Mouse (Mus musculus): Measurements from ENCODE around the gene Jtb. TPM values are rescaled to one million over a fixed set of nuclear protein-coding genes. Genes with fewer than 3 reads are reported as not detected.
A peak's percentile ranks its signal among the peaks of the same experiment; 100 is the strongest.
"Not testable (repeated sequence)": the region's sequence is repeated elsewhere in the genome, so short reads cannot be mapped to it uniquely, and the experiment has no call there.

Jtb gene
- polyA plus RNA-seq, 1 experiment, result 84.2 TPM

DNA sequence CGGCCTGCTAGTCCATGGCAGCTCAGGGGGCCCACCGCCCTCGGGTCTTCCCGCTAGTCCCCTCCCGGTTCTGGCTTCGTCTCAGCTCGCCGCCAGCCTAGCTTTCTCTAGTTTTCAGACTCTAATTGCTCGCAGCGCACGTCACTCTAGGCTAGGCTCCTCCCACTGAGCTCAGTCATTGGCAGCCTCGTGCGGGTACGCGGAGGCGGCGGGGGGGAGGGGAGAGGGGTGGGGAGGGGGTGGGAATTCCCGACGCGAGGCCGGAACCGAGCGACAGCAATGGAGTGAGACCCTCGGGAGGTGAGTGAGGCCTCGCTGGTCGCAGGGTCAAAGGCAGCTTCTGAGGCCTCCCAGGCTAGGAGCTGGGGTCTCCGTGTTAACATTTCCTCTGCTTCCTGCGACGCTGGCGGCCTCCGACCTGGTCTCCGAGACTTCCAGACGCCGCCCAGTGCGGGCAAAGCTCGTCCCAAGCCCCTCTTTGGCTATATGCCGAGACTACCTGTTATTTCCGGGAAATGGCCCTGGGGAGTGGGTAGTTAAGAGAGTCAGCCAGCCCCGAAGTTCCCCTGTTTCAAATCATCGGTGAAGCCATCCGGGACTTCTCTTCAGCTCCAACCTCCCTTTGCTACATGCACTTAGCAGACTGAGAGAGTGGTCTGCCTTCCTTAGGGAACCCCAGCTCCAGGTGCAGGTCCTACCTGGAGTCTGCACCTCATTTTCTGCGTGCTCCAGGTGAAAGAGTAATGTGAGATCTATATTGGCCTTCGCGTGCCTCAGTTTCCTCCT is 16.8 kb downstream of the Jtb start, which contains the start of gene Slc39a1:
TSS of gene Slc39a1 (plus strand) at position 213 of the 786 bp plus-strand sequence.
- Histone ChIP-seq H3K4me3 (ENCODE audit: low read depth, low read length) (peak within 1 kb of the TSS; percentile 79), H3K36me3 (ENCODE audit: control insufficient read depth, insufficient read depth, low read length) (peaks cover 18% of the 10 kb centered on the region), H3K4me1 (ENCODE audit: control insufficient read depth, insufficient read depth, insufficient read length, low read length) (peaks cover 6% of the 10 kb centered on the region; the same call in 1 of the 2 replicates), H3K27me3 (ENCODE audit: control insufficient read depth, insufficient read depth, low read length) (no peaks in the 10 kb centered on the region), H3K27ac (ENCODE audit: insufficient read depth, low read depth, low read length) (peak within 1 kb of the TSS; percentile 89)
- peak; percentile 83 for TF ChIP-seq POLR2A (IDR thresholded peaks at IDR 0.05; ENCODE audit: low read depth, low read length)
- TF ChIP-seq CTCF (IDR thresholded peaks at IDR 0.05; ENCODE audit: extremely low read depth, insufficient read length, insufficient replicate concordance, low read depth, low read length), result no peak
- under 1% methylated on average over 44 of the region's 44 CpGs for WGBS

DNA sequence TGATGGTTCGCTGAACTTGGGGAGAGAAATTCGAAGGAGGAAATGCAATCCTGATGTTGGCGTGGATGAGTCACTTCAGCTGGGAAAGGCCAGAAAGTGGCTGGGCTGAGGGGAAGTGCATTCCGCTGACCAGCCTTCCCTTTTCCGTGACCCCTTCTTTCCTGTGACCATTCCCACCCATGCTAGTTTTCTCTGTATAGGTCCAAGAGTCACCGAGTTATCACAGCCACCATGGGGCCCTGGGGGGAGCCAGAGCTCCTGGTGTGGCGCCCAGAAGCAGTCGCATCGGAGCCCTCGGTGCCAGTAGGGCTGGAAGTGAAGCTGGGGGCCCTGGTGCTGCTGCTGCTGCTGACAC is 17.3 kb downstream of the Jtb start:
- under 1% methylated on average over 10 of the region's 10 CpGs for WGBS
- H3K36me3 ChIP-seq (ENCODE audit: control insufficient read depth, insufficient read depth, low read length), result peaks cover 18% of the 10 kb centered on the region
- peak overlapping the region; percentile 79 for H3K4me3 ChIP-seq (ENCODE audit: low read depth, low read length)
- TF ChIP-seq CTCF (IDR thresholded peaks at IDR 0.05; ENCODE audit: extremely low read depth, insufficient read length, insufficient replicate concordance, low read depth, low read length) (no peak), POLR2A (IDR thresholded peaks at IDR 0.05; ENCODE audit: low read depth, low read length) (no peak)
- no peaks in the 10 kb centered on the region for H3K27me3 ChIP-seq (ENCODE audit: control insufficient read depth, insufficient read depth, low read length)
- H3K27ac ChIP-seq (ENCODE audit: insufficient read depth, low read depth, low read length), result peak overlapping the region; percentile 89
- H3K4me1 ChIP-seq (ENCODE audit: control insufficient read depth, insufficient read depth, insufficient read length, low read length), result peaks cover 6% of the 10 kb centered on the region; the same call in 1 of the 2 replicates

DNA sequence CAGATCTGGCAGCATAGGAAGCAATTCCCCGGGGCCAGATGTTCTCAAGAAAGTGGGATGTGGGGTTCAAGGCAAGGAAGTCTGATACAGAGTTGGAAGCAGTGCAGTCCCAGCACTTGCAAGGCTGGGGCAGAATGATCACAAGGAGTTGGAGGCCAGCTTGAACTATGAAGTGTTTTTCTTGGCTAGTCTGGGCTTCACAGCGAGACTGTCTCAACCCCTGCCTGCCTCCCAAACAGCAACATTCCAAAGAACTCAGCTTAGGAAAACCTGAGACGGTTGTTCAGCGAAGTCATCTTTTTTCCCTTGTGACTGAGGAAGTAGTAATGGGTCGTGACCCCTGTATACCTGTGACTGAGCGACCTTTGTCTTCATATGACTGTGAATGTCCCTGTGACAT is 19.4 kb downstream of the Jtb start:
- no peaks in the 10 kb centered on the region for H3K27me3 ChIP-seq (ENCODE audit: control insufficient read depth, insufficient read depth, low read length)
- WGBS, result 83% methylated on average over 6 of the region's 6 CpGs
- TF ChIP-seq POLR2A (IDR thresholded peaks at IDR 0.05; ENCODE audit: low read depth, low read length) (no peak), CTCF (IDR thresholded peaks at IDR 0.05; ENCODE audit: extremely low read depth, insufficient read length, insufficient replicate concordance, low read depth, low read length) (no peak)
- H3K36me3 ChIP-seq (ENCODE audit: control insufficient read depth, insufficient read depth, low read length), result peaks cover 18% of the 10 kb centered on the region
- H3K4me1 ChIP-seq (ENCODE audit: control insufficient read depth, insufficient read depth, insufficient read length, low read length), result peaks cover 7% of the 10 kb centered on the region; the same call in 1 of the 2 replicates
- H3K4me3 ChIP-seq (ENCODE audit: low read depth, low read length), result no peak overlapping the region
- no peak overlapping the region for H3K27ac ChIP-seq (ENCODE audit: insufficient read depth, low read depth, low read length)

DNA sequence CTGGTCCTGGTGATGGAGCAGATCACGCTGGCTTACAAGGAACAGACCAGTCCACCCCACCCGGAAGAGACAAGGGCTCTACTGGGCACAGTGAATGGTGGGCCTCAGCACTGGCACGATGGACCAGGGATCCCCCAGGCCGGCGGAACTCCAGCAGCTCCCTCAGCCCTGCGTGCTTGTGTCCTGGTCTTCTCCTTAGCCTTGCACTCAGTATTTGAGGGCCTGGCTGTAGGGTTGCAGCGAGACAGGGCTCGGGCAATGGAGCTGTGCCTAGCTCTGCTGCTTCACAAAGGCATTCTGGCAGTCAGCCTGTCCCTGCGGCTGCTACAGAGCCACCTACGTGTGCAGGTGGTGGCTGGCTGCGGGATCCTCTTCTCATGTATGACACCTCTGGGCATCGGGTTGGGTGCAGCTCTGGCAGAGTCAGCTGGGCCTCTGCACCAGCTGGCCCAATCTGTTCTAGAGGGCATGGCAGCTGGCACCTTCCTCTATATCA is 20.4 kb downstream of the Jtb start:
- not testable (repeated sequence) for H3K4me1 ChIP-seq (ENCODE audit: control insufficient read depth, insufficient read depth, insufficient read length, low read length); H3K27me3 ChIP-seq (ENCODE audit: control insufficient read depth, insufficient read depth, low read length); H3K27ac ChIP-seq (ENCODE audit: insufficient read depth, low read depth, low read length); H3K4me3 ChIP-seq (ENCODE audit: low read depth, low read length)
- WGBS, result 86% methylated on average over 10 of the region's 12 CpGs
- H3K36me3 ChIP-seq (ENCODE audit: control insufficient read depth, insufficient read depth, low read length), result peaks cover 18% of the 10 kb centered on the region

DNA sequence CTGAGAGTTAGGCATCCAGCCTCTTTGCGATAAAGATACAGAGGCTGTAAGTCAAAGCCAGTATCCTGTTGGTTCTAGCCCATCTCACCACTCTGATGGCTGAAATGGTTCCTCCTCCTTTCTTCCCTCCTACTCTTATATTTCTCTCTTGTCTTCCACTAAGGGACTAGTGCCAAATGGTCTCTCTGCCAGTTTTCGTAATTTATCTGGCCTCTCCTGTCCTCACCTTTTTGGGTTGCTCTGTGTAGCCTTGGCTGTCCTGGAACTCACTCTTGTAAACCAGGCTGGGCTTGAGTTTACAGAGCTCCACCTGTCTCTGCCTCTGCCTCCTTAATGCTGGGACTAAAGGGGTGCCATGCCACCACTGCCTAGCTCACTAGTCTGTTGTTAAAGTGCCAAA is 21.3 kb downstream of the Jtb start:
- H3K27me3 ChIP-seq (ENCODE audit: control insufficient read depth, insufficient read depth, low read length); H3K4me1 ChIP-seq (ENCODE audit: control insufficient read depth, insufficient read depth, insufficient read length, low read length); H3K4me3 ChIP-seq (ENCODE audit: low read depth, low read length); H3K27ac ChIP-seq (ENCODE audit: insufficient read depth, low read depth, low read length): not testable (repeated sequence)
- peaks cover 23% of the 10 kb centered on the region for H3K36me3 ChIP-seq (ENCODE audit: control insufficient read depth, insufficient read depth, low read length)
- 89% methylated on average over 2 of the region's 2 CpGs for WGBS

DNA sequence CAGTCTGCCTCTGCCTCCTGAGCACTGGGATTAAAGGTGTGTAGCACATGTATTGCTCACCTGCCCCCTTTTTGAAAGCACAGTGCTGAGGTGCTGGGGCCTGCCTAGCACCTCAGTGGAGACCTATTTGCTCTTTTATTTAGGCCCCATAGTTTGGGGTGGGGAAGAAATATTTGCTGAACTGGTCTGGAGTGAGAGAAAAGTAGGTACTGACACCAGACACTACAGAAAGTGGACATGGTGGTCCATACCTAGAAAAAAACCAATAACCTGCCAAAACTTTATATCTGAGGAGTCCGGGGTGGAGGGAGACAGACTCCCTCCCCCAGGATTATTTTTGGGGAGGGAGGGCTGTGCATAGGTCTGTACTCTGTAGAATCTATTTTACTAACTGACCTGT is 21.8 kb downstream of the Jtb start:
- H3K27ac ChIP-seq (ENCODE audit: insufficient read depth, low read depth, low read length); H3K27me3 ChIP-seq (ENCODE audit: control insufficient read depth, insufficient read depth, low read length); H3K4me1 ChIP-seq (ENCODE audit: control insufficient read depth, insufficient read depth, insufficient read length, low read length); H3K4me3 ChIP-seq (ENCODE audit: low read depth, low read length): not testable (repeated sequence)
- WGBS, result 54% methylated on average over 1 of the region's 1 CpGs
- peaks cover 23% of the 10 kb centered on the region for H3K36me3 ChIP-seq (ENCODE audit: control insufficient read depth, insufficient read depth, low read length)

DNA sequence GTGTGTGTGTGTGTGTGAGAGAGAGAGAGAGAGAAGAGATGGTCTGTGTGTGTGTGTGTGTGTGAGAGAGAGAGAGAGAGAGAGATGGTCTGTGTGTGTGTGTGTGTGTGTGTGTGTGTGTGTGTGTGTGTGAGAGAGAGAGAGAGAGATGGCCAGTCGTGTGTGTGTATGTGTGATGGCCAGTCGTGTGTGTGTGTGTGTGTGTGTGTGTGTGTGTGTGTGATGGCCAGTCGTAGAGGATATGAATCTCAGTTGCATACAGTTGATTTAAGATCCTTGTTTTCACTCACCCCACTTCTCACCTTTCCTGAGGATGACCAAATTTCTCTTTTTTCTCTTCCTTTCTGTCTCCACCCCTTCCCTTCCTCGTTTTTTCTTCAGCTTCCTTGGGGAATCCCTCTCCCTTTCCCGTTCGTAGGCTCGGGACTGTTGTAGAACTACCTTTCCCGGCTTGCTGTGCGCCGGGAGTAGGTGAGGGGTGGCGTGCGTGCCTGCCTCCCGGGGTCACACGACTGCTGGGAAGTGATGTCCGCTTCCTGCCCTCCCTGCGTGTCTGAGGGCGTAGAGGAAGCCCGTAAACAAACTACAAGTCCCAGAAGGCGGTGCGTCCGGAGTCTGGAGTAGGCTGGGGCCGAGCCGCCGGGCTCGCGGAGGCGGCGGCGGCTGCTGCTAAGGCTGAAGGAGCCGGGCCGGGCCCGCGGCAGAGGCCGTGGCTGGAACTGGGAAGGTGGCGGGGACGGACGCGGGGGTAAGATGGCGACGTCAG is 22.4 kb downstream of the Jtb start, which contains the start of gene Crtc2:
TSS of gene Crtc2 (plus strand) at position 511 of the 766 bp plus-strand sequence.
- under 1% methylated on average over 40 of the region's 40 CpGs for WGBS
- H3K4me3 ChIP-seq (ENCODE audit: low read depth, low read length), result peak within 1 kb of the TSS; percentile 84
- H3K4me1 ChIP-seq (ENCODE audit: control insufficient read depth, insufficient read depth, insufficient read length, low read length), result peaks cover 11% of the 10 kb centered on the region; the same call in 1 of the 2 replicates

More for the DNA sequence above, 22.4 kb downstream of the Jtb start, which contains the start of gene Crtc2:
- no peak for TF ChIP-seq CTCF (IDR thresholded peaks at IDR 0.05; ENCODE audit: extremely low read depth, insufficient read length, insufficient replicate concordance, low read depth, low read length)
- TF ChIP-seq POLR2A (IDR thresholded peaks at IDR 0.05; ENCODE audit: low read depth, low read length), result peak; percentile 76
- Histone ChIP-seq H3K36me3 (ENCODE audit: control insufficient read depth, insufficient read depth, low read length) (peaks cover 23% of the 10 kb centered on the region), H3K27me3 (ENCODE audit: control insufficient read depth, insufficient read depth, low read length) (no peaks in the 10 kb centered on the region), H3K27ac (ENCODE audit: insufficient read depth, low read depth, low read length) (peak within 1 kb of the TSS; percentile 82)

Data from small intestine, adult 2 months (tissue).